Mouse (Mus musculus) C2C12 (cell line): ENCODE results near the gene Wsb1.

Experiments used
- CTCF ChIP-seq: IDR thresholded peaks from one replicate; pipeline ENCODE4 v1.5.1; 2011; ENCODE audit not compliant: control insufficient read depth, insufficient read depth, insufficient read length
- MAX ChIP-seq: IDR thresholded peaks from one replicate; pipeline ENCODE4 v1.6.1; 2011; ENCODE audit warnings: mild to moderate bottlenecking, control low read depth
- MYOG ChIP-seq: IDR thresholded peaks from one replicate; pipeline ENCODE4 v1.6.1; 2011; ENCODE audit not compliant: control insufficient read depth, insufficient read length; ENCODE audit errors: extremely low read depth
- USF1 ChIP-seq: IDR thresholded peaks from one replicate; pipeline ENCODE4 v1.6.1; 2011; ENCODE audit warnings: low read depth, mild to moderate bottlenecking, control low read depth, moderate library complexity

- TF ChIP-seq CTCF, result no peak
- no peak for TF ChIP-seq MAX
- TF ChIP-seq USF1, result no peak
- TF ChIP-seq MYOG, result no peak
Measured at GRCm38 (mm10) chr11:79190257-79190656, 64.2 kb downstream of the Wsb1 start.
